Mouse (Mus musculus) retina, postnatal 7 days (tissue): ENCODE results near the gene Slc39a11.

ENCODE experiments used
- DNase-seq: peaks from one replicate; pipeline ENCODE4 v3.0.0-alpha.2; 2012; ENCODE audit warnings: low read depth, low spot score

The Slc39a11 gene

GRCm38 (mm10) chr11:113649353-113650210 lies at the start of gene Slc39a11:
Slc39a11 (minus strand) TSS chr11:113650079.
- DNase-seq, result peak; percentile 64

GRCm38 (mm10) chr11:113699643-113700042 lies 49.8 kb upstream of the Slc39a11 start:
- no peak for DNase-seq

- no peak for DNase-seq
Measured at GRCm38 (mm10) chr11:113698013-113698545, 48.2 kb upstream of the Slc39a11 start.

- DNase-seq, result peak; percentile 62
Measured at GRCm38 (mm10) chr11:113697571-113697970, 47.7 kb upstream of the Slc39a11 start.

GRCm38 (mm10) chr11:113691851-113692250 lies 42.0 kb upstream of the Slc39a11 start:
- DNase-seq, result no peak

- no peak for DNase-seq
Measured at GRCm38 (mm10) chr11:113691318-113691717, 41.4 kb upstream of the Slc39a11 start.

- no peak for DNase-seq
Measured at GRCm38 (mm10) chr11:113690506-113690905, 40.6 kb upstream of the Slc39a11 start.

- DNase-seq, result no peak
Measured at GRCm38 (mm10) chr11:113687031-113687430, 37.2 kb upstream of the Slc39a11 start.

GRCm38 (mm10) chr11:113684707-113685426 lies 35.0 kb upstream of the Slc39a11 start:
- no peak for DNase-seq

GRCm38 (mm10) chr11:113683957-113684706 lies 34.3 kb upstream of the Slc39a11 start, which contains the start of the genes Fam104a and D11Wsu47e:
Fam104a (minus strand) TSS chr11:113684155.
D11Wsu47e (plus strand) TSS chr11:113684412.
- DNase-seq, result peak; percentile 95

- DNase-seq, result no peak
Measured at GRCm38 (mm10) chr11:113683627-113683956, 33.7 kb upstream of the Slc39a11 start.

GRCm38 (mm10) chr11:113682897-113683626 lies 33.2 kb upstream of the Slc39a11 start:
- peak; percentile 51 for DNase-seq

- DNase-seq, result no peak
Measured at GRCm38 (mm10) chr11:113681979-113682378, 32.1 kb upstream of the Slc39a11 start.

- DNase-seq, result no peak
Measured at GRCm38 (mm10) chr11:113680954-113681353, 31.1 kb upstream of the Slc39a11 start.

- DNase-seq, result no peak
Measured at GRCm38 (mm10) chr11:113678373-113678772, 28.5 kb upstream of the Slc39a11 start.

- DNase-seq, result no peak
Measured at GRCm38 (mm10) chr11:113677378-113677777, 27.5 kb upstream of the Slc39a11 start.

GRCm38 (mm10) chr11:113676847-113677246 lies 27.0 kb upstream of the Slc39a11 start:
- DNase-seq, result no peak

GRCm38 (mm10) chr11:113674595-113674994 lies 24.7 kb upstream of the Slc39a11 start:
- DNase-seq, result no peak

- no peak for DNase-seq
Measured at GRCm38 (mm10) chr11:113673614-113674013, 23.7 kb upstream of the Slc39a11 start.

- DNase-seq, result no peak
Measured at GRCm38 (mm10) chr11:113669711-113670110, 19.8 kb upstream of the Slc39a11 start.

- no peak for DNase-seq
Measured at GRCm38 (mm10) chr11:113668857-113669256, 19.0 kb upstream of the Slc39a11 start.
